Mouse (Mus musculus) kidney, embryonic 14.5 days (tissue): ENCODE measurements around the gene Dera. TPM values are rescaled to one million over a fixed set of nuclear protein-coding genes. Genes with fewer than 3 reads are reported as not detected.
"Not testable (repeated sequence)": the region's sequence is repeated elsewhere in the genome, so short reads cannot be mapped to it uniquely, and the experiment has no call there.

Experiments
- ATAC-seq: fragments of 200-750 bp; cut with Nextera tagmentation; 2 replicates; pipeline ENCODE4 v1.8.0; 2017; ENCODE audit warnings: moderate number of reproducible peaks, mild to moderate bottlenecking, moderate TSS enrichment, moderate library complexity; ENCODE audit not compliant: low FRiP score, low TSS enrichment
- H3K27ac ChIP-seq: fragments of 300-500 bp; sonication (generic); 2 replicates; pipeline ENCODE4 v1.5.1; 2014; ENCODE audit warnings: low read depth, mild to moderate bottlenecking, low read length, moderate library complexity, mixed read lengths
- H3K27me3 ChIP-seq: fragments of 300-500 bp; sonication (generic); 2 replicates; pipeline ENCODE4 v1.6.1; 2014; ENCODE audit warnings: mild to moderate bottlenecking, low read length; ENCODE audit not compliant: control insufficient read depth, insufficient read depth
- H3K36me3 ChIP-seq: fragments of 300-500 bp; sonication (generic); 2 replicates; pipeline ENCODE4 v1.6.1; 2014; ENCODE audit warnings: low read length, mixed read lengths; ENCODE audit not compliant: control insufficient read depth, insufficient read depth
- H3K4me1 ChIP-seq: fragments of 300-500 bp; sonication (generic); 2 replicates; pipeline ENCODE4 v1.6.1; 2014; ENCODE audit warnings: low read length, mixed read lengths; ENCODE audit not compliant: control insufficient read depth, insufficient read depth
- H3K4me2 ChIP-seq: fragments of 300-500 bp; sonication (generic); replicated peaks from 2 replicates; pipeline ENCODE4 v1.6.1; 2014; ENCODE audit warnings: low read depth, mild to moderate bottlenecking, low read length
- H3K4me3 ChIP-seq: fragments of 300-500 bp; sonication (generic); 2 replicates; pipeline ENCODE4 v1.5.1; 2014; ENCODE audit warnings: mild to moderate bottlenecking, low read length
- H3K9ac ChIP-seq: fragments of 300-500 bp; sonication (generic); 2 replicates; pipeline ENCODE4 v1.6.1; 2014; ENCODE audit warnings: low read depth, mild to moderate bottlenecking, low read length, moderate library complexity
- H3K9me3 ChIP-seq: fragments of 300-500 bp; sonication (generic); 2 replicates; pipeline ENCODE4 v1.6.1; 2016; ENCODE audit warnings: low read length; ENCODE audit not compliant: control insufficient read depth
- WGBS: fragments of 180-500 bp; shearing (Covaris S2); extraction: QIAGEN DNeasy Blood & Tissue Kit; methylation state at CpG from one replicate; pipeline ENCODE4 v1.1.7; 2014; 5-methylcytosine and 5-hydroxymethylcytosine counted together
- polyA plus RNA-seq: library from polyadenylated mRNA; unstranded; fragments of >200 nt; fragmentation: Nextera tagmentation; extraction: Ambion mirVana; gene quantifications from 2 replicates; pipeline ENCODE4 v1.2.1, GENCODE M21; 2014

Gene Dera
- polyA plus RNA-seq, result 68.7 and 73.1 TPM in 2 replicates

DNA sequence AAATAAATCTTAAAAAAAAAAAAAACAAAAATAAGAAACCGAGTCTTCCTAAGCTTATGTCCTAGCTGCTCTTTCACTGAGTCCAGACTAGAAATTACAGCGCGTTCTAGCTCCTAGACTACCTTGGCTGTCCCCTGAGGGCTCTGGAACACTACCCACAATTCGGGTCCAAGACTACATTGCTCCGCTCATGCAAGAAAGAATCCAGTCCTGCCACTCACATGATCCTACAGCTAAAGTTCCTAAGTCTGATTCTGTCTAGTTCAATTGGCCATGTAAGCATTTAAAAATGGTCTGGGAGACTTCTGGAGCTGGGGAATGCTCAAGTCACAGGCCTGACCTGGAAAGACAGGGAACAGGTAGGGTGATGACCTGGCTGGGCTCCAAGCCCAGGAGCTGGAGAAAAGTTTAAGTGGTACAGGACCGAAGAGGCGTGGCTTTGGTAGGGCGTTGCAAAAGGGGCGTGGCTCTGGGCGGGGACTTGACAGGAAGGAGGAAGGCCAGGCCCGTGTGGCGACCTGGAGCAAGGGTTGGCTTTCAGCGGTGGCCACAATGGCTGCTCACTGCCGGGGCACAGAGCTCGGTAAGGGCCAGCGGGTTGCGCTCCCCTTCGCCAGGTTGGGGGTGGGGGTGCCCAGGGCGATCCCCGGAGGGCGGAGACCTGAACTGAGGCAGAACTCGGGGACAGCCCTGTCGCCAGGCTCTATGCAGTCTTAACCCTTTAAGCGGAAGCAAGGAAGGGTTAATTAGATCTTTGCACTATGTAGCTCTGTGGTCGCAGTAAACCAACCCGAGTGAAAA is at the start of gene Dera:
TSS of gene Dera (plus strand) at position 491 of the 801 bp plus-strand sequence.
- Histone ChIP-seq H3K4me2 (peak within 1 kb of the TSS; percentile 69), H3K4me3 (peak within 1 kb of the TSS; percentile 71), H3K9ac (peak within 1 kb of the TSS; percentile 65), H3K4me1 (0 out of 2 replicates have a peak, but pooled peaks cover 4% of the 10 kb centered on the region), H3K27ac (peak within 1 kb of the TSS; percentile 65; the same call in 1 of the 2 replicates), H3K9me3 (no peaks in the 10 kb centered on the region), H3K27me3 (no peaks in the 10 kb centered on the region), H3K36me3 (peaks cover 24% of the 10 kb centered on the region)
- peak; percentile 95 for ATAC-seq
- WGBS, result 9% methylated on average over 26 of the region's 26 CpGs

DNA sequence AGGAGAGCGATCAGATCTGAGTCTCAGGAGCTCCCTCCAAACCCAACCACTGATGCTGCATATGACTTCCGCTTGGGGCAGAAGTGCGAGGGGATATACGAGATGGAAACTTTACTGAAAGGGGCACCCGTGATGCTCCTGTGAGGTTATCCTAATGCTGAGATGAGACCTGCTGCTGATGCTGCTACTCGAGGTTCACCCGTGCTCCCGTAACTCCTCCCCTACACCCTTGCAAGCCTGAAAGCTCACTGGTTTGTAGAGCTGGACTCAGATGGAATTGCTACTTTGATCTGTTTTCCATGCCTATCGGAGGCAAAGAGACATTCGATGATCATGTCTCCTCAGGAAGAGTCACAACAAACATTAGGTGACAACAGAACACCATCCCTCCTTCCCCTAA is 48.1 kb upstream of the Dera start:
- 92% methylated on average over 10 of the region's 10 CpGs for WGBS
- H3K36me3 ChIP-seq, result no peaks in the 10 kb centered on the region
- no peak overlapping the region for H3K9ac ChIP-seq
- H3K4me3 ChIP-seq, result no peak overlapping the region
- no peaks in the 10 kb centered on the region for H3K9me3 ChIP-seq
- no peak overlapping the region for H3K27ac ChIP-seq
- H3K4me1 ChIP-seq, result no peaks in the 10 kb centered on the region
- no peaks in the 10 kb centered on the region for H3K27me3 ChIP-seq
- no peak for ATAC-seq
- no peak overlapping the region for H3K4me2 ChIP-seq

GRCm38 (mm10) chr6:137708726-137709405 is 45.5 kb upstream of the Dera start:
- WGBS, result 88% methylated on average over 13 of the region's 13 CpGs
- H3K27me3 ChIP-seq, result not testable (repeated sequence)

DNA sequence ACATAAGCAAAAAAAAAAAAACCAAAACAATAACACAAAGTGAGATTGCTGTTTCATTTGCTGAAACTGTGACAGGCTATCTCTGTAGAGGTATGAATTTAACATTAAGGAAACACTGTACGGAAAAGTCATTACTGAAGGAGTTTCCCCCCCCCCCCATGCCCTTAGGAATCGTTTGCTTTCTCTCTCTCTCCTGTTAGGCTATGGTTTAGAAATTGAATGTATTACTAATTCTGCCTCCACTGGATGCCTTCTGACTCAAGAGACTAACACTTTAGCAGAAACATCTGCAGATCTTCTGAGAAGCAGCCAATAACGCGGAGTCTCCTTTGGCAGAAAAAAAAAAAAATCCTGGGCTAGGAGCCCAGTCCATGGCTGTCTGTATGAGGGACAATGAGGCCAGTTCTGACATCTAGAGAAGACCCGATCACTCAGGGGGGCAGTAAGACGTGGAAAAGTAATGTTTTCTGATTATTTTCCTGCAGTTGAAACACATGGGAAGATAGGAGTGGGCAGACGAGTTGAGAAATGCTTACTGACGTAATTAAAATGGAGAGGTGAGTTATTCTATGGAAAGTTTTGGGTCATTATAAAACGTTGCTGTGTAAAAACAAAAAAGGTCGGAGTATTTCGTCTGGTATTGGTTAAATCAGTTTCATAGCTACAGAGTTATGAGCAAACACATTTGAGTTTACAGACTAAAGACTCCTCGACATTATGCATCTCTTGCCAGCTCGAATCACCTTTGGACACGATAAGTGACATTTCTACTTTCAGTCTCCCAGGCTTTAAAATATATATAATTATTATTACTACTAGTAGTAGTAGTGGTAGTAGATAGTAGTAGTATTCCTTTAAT is 43.9 kb upstream of the Dera start:
- no peak for ATAC-seq
- Histone ChIP-seq H3K4me1 (no peaks in the 10 kb centered on the region), H3K27ac (no peak overlapping the region), H3K9me3 (no peaks in the 10 kb centered on the region), H3K27me3 (no peaks in the 10 kb centered on the region), H3K9ac (no peak overlapping the region), H3K36me3 (no peaks in the 10 kb centered on the region), H3K4me2 (no peak overlapping the region), H3K4me3 (no peak overlapping the region)
- WGBS, result 80% methylated on average over 14 of the region's 14 CpGs

More at GRCm38 (mm10) chr6:137708726-137709405, 45.5 kb upstream of the Dera start:
- not testable (repeated sequence) for H3K4me2 ChIP-seq, ATAC-seq, H3K9ac ChIP-seq, H3K4me1 ChIP-seq, H3K4me3 ChIP-seq, H3K36me3 ChIP-seq, H3K27ac ChIP-seq, H3K9me3 ChIP-seq

GRCm38 (mm10) chr6:137712654-137713309 is 41.6 kb upstream of the Dera start:
- Histone ChIP-seq H3K9me3 (no peaks in the 10 kb centered on the region), H3K27me3 (no peaks in the 10 kb centered on the region), H3K4me1 (no peaks in the 10 kb centered on the region), H3K36me3 (no peaks in the 10 kb centered on the region), H3K4me3 (no peak overlapping the region), H3K27ac (no peak overlapping the region), H3K9ac (no peak overlapping the region), H3K4me2 (no peak overlapping the region)
- ATAC-seq, result no peak
- WGBS, result 66% methylated on average over 7 of the region's 7 CpGs

DNA sequence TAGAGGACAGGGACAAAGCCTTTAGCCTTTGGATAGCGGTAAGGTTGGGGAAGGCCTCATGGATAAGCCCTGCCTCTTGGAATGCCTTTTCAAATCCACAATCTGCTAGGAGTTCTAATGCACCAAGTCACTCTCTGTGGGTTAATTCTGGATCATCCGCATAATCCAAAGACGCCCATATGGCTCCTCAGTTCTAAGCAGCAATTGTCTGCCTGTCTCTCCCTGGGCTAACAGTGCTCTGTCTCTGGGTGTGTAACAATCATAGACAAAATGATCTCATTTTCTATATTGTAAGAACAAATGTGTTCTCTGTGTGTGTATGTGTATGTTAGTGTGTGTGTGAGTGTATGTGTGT is 41.1 kb upstream of the Dera start:
- H3K27ac ChIP-seq, result no peak overlapping the region
- no peaks in the 10 kb centered on the region for H3K9me3 ChIP-seq
- no peak for ATAC-seq
- H3K4me3 ChIP-seq, result no peak overlapping the region
- 90% methylated on average over 3 of the region's 3 CpGs for WGBS
- H3K4me2 ChIP-seq, result no peak overlapping the region
- H3K36me3 ChIP-seq, result no peaks in the 10 kb centered on the region
- H3K9ac ChIP-seq, result no peak overlapping the region
- no peaks in the 10 kb centered on the region for H3K4me1 ChIP-seq
- no peaks in the 10 kb centered on the region for H3K27me3 ChIP-seq

DNA sequence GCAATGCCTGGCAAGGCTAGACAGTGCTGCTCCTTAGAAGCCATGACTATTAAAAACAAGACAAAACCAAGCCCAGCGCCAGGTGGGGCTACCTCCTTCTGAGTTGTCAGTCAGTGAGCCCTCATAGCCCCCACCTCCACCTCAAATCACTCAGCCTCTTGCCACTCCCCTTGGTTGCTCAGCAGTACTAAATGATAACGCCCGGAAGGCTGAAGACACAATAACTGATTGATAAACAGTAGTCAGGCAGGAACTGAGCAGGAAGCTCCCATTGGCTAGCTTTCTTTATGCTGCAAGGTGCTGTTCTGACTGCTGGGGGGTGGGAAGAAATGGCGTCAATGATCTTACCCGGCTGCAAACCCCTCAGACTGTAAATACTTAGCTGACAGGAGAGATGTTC is 37.5 kb upstream of the Dera start:
- Histone ChIP-seq H3K9ac (no peak overlapping the region), H3K9me3 (no peaks in the 10 kb centered on the region), H3K4me2 (no peak overlapping the region), H3K27ac (no peak overlapping the region), H3K27me3 (no peaks in the 10 kb centered on the region), H3K4me3 (no peak overlapping the region), H3K36me3 (no peaks in the 10 kb centered on the region), H3K4me1 (no peaks in the 10 kb centered on the region)
- WGBS, result 66% methylated on average over 5 of the region's 5 CpGs
- ATAC-seq, result no peak

GRCm38 (mm10) chr6:137722220-137722931 is 32.0 kb upstream of the Dera start:
- H3K27me3 ChIP-seq, result no peaks in the 10 kb centered on the region
- no peaks in the 10 kb centered on the region for H3K36me3 ChIP-seq
- no peak overlapping the region for H3K4me2 ChIP-seq
- no peak overlapping the region for H3K9ac ChIP-seq
- H3K4me3 ChIP-seq, result no peak overlapping the region
- WGBS, result 91% methylated on average over 15 of the region's 15 CpGs
- H3K27ac ChIP-seq, result no peak overlapping the region
- no peaks in the 10 kb centered on the region for H3K4me1 ChIP-seq
- ATAC-seq, result no peak
- H3K9me3 ChIP-seq, result no peaks in the 10 kb centered on the region
